Mouse (Mus musculus): ENCODE measurements around the gene 1810010D01Rik.

The 1810010D01Rik gene

GRCm38 (mm10) chr7:145159283-145160240 is 48.4 kb downstream of the 1810010D01Rik start:
- TF ChIP-seq GATA4 (IDR thresholded peaks at IDR 0.05; ENCODE audit: insufficient replicate concordance, low read length): no peak
